Mouse (Mus musculus) brain, embryonic 18.5 days (tissue): ENCODE measurements around the gene Ovch2.

Experiments used
- DNase-seq: peaks from one replicate; pipeline ENCODE4 v3.0.0-alpha.2; 2012; ENCODE audit warnings: low read depth, low spot score

The Ovch2 gene

GRCm38 (mm10) chr7:107744454-107744853 is 56.6 kb downstream of the Ovch2 start:
- DNase-seq = no peak

GRCm38 (mm10) chr7:107742963-107743465 is 58.0 kb downstream of the Ovch2 start:
- no peak for DNase-seq

GRCm38 (mm10) chr7:107738726-107739125 is 62.3 kb downstream of the Ovch2 start:
- DNase-seq = no peak

GRCm38 (mm10) chr7:107733162-107733561 is 67.8 kb downstream of the Ovch2 start:
- no peak for DNase-seq
